Mouse (Mus musculus) kidney, postnatal 10 days (tissue): ENCODE measurements around the gene Greb1.
"Not testable (repeated sequence)": the region's sequence is repeated elsewhere in the genome, so short reads cannot be mapped to it uniquely, and the experiment has no call there.

Experiments used
- DNase-seq: peaks from one replicate; pipeline ENCODE4 v3.0.0; 2021; ENCODE audit warnings: mixed read lengths

Gene Greb1

DNA sequence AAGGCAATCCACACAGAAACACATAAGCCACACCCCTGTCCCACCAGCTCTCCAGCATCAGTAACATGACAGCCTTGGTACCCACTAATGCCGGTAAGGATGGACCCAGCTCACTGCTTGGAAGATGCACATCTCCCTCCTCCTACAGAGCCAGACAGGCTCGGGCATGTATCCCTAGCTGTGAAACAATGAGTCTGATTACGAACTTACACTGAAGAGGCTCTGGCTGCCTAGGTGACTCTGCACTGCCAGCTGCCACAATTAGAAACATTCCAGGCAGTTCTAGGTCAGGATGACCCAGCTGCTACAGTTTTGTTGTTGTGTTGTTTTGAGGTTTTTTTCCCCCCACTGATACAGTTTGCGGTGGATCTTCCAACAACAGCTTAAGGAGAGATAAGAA lies 40.4 kb downstream of the Greb1 start:
- DNase-seq: no peak

DNA sequence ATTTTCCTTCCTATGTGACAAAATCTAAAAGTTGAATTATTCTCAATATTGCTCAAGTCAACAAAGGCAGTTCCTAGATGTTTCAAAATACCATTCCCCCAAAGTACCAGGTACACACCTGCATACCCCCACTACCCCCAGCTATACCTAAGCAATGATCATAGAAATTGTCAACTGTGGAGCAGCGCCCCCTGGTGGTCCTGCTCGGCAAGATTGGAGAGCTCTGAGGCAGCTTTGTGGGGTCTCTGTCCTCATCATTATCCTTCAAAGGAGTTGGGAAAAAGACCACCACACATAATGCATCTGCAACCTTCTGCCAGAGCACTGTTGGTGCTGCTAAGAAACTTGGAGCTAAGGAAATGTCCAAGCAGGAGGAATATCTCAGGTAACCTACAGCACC lies 46.4 kb downstream of the Greb1 start:
- DNase-seq: peak; percentile 78

DNA sequence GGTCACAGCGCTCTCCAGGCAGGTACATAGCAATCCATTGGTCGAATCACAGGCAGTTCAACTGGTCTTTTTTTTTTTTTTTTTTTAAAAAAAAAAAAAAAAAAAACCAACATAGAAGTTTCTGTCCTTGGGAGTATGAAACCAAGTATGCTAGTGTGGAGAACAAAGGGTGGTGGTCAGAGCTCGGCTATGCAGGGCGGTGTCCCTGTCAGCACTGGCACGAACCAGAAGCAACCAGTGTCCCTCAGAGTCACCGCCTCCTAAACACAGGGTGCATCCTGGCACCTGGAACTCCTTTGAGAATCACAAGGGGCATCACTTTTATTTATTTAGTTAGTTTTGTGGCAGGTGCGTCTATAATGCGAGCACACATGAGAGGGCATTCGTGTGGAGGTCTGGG lies 47.1 kb downstream of the Greb1 start:
- no peak for DNase-seq

DNA sequence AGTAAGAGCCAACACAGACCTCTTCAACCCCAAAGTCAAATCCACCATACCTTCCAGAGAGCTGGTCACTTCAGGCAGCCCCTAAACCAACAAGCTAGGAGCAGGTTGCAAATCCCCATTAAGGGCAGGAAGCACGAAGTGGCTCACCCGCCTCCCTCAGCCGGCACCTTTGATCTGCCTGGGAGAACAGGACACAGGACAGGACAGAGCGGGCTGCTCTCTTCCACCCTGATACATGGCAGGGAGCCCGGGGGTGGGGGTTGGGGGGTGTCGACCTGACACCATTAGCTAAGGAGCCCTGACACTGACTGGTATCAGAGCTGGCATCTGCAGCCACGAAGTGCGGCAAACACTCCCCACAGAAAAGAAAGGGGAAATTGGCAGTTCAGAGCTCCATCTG lies 47.6 kb downstream of the Greb1 start:
- peak; percentile 31 for DNase-seq

DNA sequence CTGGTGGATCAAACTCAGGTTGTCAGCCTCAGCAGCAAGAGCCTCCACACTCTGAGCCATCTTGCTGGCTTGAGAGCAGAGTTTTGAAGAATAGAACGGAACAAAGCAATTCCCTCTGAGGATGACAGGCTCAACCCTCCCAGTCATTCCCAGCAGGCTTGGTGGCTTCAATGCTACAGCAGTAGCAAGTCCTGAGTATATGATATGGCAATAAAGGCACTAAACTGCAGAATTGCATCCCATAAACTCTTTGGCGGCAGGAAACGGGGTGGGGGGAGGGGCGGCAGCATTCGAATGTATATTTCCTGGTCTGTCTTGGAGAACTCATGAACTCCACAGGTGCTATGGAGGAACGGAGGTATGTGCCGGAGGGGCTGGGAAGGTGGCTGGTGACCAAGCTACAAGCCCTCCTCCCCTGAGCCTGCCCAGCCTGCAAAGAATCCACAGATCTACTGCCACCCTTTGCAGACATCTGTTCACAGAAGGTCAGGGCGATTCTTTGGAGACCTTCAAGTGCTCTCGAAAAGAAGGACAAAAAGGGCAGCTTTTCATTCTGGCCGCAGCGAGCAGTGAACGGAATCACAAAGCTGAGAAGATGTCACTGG lies 48.3 kb downstream of the Greb1 start:
- no peak for DNase-seq

DNA sequence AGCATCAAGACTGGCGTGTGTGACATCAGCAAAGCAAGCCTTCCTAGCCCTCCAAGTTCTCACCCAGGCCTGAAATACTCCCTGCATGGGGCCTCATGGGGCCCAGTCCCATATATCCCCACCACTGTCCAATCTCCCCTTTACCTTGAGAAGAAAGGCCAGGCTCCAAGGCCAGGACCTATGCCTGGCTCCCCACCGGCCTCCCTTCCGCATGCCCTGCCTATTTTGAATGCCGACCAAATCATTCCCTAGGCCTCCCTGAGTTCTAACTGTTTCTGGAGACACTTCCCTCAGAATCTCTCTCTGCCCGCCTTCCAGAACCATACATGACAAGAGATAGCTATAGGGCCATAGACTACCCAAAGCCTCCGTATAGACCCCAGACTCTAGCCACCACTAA lies 49.1 kb downstream of the Greb1 start:
- DNase-seq: no peak

DNA sequence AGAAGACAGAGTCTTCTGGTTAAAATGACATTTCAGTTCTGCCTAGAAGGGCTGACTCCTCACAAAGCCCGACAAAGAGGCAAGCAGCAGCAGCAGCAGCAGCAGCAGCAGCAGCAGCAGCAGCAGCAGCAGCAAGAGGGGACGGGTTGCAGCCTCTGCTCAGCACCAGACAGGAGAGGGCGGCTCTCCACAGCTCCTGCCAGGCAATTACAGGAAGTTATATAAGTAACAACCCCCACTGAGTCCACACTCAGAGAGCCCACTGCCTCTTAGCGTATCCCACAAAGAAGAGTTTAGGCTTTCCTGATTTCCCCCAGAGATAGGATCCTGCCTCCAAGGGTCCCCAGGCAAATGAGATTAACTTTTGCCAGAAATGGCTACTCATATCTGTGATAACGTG lies 60.6 kb downstream of the Greb1 start:
- DNase-seq: no peak

DNA sequence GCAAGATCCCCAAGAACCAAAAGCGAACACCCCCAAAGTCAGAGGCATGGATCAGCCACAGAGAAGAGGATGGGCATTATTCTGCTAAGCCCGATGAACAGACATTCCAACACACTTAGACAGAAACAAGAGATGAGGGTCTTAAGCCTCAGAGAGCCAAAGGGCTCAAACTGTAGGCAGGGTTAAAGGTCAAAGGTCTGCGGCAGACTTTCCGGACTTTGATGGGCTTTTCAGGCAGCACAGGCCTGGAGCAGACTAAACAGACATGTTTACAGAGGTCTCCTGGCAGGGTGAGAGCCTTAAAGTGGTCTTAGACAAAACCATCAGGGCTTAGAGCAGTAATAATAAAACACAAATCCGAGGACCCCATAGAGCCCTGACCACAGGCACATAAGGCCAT lies 63.4 kb downstream of the Greb1 start:
- DNase-seq: no peak

DNA sequence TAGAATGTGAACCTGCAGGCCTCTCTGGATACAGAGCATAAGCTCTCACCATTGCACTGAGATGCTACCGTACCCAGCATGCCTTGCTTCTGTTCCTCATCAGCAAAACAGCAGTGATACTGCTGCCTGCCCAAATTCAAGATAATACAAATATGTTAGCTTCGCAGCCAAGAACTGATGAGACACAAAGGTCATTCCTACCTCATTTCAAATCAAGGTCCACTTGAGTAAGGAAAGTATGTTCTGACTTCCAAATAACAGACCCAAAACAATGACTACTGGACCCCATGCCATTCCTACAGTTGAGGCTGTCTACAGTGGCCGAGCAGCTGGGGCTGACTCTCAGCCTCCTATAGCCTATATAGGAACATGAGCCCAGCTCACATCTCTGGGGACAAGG lies 66.0 kb downstream of the Greb1 start:
- DNase-seq: no peak

DNA sequence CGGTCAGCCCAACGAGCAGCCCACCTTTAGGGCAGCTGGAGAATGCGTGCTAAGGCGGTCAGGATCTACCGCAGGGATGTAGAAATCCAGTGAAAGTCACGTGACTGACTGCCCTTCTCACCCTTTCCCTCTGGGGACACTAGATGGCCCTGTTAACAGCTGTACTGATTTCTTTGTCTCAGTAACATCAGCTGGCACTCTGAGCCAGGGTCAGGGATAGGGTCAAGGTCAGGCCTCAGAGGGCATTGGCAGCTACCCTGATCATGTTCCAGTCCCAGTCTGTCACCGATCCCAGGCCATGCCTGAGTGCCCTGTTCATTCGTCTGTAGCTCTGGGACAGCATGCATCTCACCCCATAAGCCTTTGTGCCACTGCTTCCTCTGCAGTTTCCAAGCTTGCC lies 66.7 kb downstream of the Greb1 start:
- DNase-seq: no peak

DNA sequence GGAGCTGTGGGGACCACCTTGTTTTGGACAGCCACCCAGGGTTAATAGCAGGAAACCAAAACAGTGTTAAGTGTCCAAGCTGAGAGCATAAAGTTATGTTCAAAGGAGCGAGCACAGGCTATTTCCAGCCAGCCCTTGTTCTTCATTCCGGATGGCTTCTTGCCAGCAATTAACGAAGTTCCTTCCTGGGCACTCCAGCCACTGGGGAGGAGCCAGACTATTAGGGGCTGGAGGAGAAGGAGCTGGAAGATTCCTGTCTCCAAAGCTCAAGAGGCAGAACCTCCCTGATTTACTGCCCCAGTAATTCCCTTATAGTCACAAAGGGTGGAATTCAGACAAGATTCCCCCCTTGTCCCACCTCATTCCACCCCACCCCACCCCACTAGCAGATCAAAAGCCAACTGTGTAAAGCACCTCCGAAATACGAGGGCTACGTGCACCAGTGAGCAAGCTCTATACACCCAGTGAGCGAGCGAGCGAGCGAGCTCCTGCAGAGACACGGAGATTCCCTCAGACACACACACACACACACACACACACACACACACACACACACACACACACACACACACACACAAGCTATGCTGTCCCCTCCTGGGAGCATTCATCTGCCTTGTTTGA lies 69.5 kb downstream of the Greb1 start:
- DNase-seq: peak; percentile 81

DNA sequence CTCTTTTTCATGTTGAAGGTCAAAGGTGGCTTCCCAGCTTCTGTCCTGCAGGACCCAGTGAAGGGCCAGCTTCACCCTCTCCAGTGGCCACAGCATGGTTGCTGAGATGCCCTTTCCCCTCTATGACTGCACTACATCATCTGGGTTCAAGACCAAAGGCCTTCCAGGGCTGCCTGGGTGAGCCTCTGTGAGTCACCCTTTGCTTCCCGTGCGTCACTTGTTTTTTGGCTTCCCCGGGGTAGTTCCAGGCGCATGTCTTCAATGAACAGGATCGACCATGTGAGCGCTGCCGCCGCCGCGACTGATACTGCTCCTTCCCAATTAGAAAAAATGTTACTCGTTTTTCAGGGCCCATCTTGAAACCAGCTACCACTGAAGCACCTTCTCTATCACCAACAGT lies 70.5 kb downstream of the Greb1 start:
- DNase-seq: no peak

DNA sequence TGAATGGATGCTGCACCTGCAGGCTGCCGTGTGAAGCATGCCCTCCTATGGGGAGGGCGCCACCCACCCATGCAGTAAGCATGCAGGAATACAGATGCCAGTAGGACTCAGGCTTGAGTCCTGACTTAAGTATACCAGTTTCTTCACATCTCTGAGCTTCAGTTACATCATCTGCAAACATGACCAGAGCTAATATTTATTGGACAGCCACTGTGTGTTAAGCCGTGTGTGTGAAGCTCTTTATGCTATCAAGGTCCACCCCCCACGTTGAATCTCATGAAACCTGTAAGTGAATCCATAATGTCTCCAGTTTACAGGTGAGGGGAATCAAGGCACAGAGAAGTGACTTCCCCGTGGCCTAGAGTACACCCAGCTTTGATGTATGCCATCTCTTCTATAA lies 72.5 kb downstream of the Greb1 start:
- DNase-seq: no peak

DNA sequence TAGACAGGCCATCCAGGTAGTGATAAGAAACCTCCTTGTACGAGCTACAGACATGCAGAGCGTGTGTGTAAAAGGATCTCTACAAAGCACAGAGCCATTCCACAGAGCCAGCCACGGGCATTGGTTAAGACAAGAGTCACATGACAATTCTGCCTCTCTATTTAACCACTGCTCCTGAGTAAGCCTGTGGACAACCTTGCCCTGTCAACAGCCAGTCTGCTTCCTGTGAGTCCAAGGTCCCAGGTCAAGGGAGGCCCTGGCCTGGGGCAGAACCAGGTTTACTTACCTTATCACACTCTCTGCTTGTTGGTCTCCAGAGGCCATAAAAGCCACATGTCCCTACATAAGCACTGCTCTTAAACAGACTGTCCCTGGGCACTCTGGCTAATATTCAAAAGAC lies 74.5 kb downstream of the Greb1 start:
- DNase-seq: no peak

DNA sequence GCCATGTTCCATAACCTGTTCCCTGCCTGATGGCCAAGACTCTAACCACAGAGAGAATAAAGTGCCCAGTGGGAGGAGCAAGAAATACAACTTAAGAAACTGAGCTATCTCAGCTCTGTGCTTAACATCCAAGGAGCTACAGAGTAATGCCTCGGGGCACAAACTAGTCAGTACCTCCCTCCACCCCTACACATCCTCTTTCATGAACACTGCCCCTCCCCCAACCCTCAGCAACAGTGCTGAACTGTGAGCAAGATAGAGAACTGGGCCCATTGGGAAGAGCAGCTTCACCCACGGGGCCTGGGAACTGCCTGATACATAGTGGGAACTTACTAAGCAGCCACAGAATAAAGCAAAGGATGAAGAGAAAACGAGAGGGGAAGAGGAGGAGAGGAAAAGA lies 77.1 kb downstream of the Greb1 start:
- DNase-seq: no peak

DNA sequence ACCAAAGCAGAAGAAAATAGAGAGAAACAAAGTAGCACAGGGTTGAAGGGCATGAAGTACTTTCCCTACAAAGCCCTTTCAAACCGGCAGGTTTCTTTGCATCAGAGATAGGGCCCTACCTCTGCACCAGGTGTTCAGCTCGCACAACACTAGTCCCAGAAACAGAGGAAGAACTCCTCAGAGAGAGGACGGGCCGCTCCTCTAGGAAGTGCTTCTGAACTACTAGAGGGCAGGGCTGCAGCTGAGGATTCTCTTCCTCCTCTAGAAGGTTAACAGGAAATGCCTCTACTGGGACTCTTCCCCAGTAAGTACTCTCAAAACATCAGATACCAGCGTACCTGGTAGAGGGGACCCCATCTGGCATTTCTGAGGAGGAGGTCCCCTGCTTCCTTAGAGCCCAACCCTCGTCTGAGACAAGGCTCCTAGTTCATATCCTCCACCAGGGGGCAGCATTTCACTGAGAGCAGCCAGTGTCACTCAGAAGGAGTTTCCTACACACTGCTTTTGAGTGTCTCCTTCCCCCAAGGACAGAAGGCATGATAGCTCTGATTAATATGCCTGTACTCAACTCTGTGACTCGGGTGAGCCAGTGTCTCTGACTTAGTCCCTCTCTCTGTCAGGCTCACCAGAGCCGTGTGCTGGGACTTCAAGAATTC lies 81.9 kb downstream of the Greb1 start:
- peak; percentile 77 for DNase-seq

DNA sequence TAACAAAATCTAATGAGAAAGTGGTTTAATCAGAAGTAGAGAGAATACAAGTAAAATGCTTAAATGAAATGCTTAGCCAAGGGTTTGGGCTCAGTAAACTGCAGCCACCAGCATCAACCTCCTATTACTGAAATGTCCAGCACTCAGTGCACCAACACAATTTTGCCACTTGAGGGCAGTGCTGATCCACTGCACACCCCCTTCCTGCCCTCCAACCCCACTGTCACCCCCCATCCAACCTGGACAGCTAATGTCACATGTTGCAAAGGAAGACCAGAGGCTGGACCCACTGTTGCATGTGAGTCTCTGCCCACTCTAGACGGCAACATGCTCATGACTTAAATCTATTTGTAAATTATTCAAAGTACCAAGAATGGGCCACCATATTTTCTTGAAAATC lies 83.0 kb downstream of the Greb1 start:
- peak; percentile 67 for DNase-seq

DNA sequence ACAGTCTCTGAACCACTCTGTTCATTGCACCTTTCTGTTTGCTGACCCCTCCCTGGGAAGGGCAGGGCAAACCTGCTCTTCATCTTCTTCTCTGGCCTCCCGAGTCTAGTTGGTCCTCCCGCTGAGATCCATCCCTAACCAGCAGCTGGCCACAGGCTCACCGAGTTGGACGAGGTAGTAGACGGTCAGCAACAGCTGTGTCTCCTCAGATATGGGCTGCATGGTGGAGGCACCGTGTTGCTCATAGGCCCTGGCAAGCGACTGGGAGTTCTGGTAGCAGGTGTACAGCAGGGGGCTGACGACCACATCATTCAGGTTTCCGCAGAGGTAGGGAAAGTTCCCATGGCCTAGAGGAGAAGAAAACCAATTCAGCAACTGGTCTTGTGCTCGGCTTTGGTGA lies 86.1 kb downstream of the Greb1 start:
- no peak for DNase-seq

DNA sequence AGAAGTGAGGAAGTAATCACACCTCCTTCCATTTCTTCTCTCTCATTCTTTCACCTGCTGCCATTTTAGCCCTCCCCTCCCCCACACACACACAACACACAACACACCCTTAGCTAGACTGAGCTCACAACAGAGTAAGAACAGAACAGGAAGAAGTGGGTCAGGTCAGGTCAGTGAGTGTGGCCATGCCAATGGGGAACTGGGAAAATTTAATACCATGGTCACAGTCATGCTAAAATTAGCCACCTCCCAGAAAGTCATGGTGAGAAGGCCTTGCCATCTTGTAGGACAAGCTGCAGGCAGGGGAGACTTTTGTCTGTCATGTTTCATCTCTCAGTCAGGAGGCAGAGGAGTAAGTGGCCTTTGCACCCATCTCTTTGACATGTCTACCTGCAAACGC lies 102.0 kb downstream of the Greb1 start:
- no peak for DNase-seq

DNA sequence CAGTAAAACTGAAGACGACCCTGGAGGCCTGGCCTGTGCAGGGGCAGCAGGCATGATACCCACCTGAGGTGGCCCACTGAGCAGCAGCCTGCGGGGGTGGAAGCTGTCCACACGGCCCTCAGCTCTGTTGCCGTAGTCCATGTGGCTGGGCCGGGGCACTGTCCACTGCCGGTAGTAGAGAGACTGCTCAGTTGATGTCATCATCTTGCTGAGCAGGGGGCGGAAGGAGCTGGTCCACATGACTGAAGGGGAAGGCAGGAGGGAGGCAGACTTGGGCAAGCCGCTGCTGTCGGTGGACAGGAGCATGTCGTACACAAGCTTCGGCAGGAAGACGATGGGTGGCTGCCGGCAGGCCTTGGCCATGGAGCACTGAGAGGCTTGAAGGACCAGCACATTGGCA lies 104.5 kb downstream of the Greb1 start:
- DNase-seq: no peak

DNA sequence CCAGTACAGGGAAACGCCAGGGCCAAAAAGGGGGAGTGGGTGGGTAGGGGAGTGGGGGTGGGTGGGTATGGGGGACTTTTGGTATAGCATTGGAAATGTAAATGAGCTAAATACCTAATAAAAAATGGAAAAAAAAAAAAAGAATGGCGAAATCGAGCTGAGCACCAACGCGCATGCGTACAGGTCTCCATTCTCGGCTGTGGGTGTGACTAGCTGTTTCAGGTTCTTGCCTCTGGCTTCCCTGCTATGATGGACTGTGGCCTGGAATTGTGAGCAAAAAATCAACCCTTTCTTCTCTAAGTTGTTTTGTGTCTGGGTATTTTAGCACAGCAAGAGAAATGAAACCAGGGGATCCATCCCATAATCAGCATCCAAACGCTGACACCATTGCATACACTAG lies 105.4 kb downstream of the Greb1 start:
- DNase-seq: not testable (repeated sequence)

DNA sequence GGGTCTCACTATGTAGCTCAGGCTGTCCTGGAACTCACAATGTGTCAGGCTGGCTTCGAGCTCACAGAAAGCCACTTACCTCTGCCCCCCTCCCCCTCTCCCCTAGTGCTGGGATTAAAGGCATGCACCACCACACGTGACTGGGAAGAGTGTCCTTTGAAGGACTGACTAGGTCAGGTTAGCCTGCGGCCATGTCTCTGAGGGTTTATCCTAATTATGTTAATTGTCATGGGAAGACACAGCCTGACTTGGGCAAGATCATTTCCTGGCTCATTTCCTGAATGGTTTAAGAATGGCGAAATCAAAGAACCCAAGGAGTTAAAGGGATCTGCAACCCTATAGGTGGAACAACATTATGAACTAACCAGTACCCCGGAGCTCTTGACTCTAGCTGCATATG lies 105.9 kb downstream of the Greb1 start:
- no peak for DNase-seq

DNA sequence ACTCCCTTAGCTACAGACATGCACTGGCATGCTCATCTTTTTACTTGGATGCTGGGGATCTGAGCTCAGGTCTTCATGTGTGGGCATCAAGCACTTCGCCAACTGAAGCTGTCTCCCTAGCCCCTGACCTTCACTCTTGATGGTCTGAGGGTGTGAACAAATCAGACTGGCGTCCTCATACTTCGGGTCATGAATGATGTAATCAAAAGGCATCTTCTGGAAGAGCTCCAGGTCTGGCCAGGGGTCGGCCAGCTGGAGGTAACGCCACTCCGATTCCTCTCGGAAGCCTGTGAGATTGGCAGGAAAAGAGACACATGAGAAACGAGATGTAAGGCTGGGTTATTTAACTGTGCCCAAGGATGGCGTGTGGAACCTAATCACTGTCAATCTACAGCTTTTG lies 110.1 kb downstream of the Greb1 start:
- no peak for DNase-seq

DNA sequence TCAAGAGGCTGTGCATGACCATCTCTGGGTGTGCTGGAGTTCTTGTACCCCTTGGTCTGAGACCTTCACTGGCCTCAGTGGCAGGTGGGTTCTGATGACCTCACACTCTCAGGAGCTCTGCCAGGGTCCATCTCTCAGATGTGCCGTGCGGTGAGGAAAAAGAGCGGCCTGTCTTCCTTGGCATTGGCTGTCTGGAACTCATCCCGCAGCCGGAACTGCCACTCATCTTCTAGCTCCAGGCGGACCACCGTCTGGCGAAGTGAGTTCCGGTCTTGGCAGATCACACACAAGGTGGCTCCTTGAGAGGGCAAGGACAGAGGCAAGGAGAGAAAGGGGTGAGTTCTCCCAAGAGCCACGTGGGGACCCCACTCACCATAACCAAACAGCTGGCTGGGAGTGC lies 128.4 kb downstream of the Greb1 start:
- DNase-seq: no peak

DNA sequence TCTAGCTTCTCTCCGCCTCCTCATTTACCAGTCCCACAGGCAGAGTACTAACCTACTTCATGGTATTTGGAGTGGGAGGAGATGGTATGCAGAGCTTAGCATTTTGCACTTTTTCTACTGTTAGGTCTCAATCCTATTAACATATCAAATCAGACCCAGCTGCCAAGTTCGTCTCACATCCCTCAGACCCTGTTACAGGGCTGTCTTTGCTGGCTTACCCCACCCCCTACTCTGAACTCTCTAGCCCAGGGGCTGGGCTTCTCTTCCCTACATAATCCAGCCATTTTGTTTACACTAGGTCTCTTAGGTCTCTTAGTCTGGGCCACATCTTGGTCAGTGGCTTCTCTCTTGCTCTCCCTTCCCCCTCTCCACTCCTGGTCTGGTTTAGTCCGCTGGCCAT lies 131.5 kb downstream of the Greb1 start:
- no peak for DNase-seq
